Mouse (Mus musculus) subcutaneous adipose tissue, adult 2 months (tissue): ENCODE results near the gene Hnrnpr. TPM values are rescaled to one million over a fixed set of nuclear protein-coding genes. Genes with fewer than 3 reads are reported as not detected.

ENCODE experiments used
- polyA plus RNA-seq: library from polyadenylated mRNA; depleted of rRNA; stranded (reverse); fragments of >200 nt; gene quantifications from 2 replicates; pipeline ENCODE4 v1.2.3, GENCODE M21; 2012; ENCODE audit warnings: low replicate concordance; rRNA removed

Hnrnpr gene
- 9.9 and 21.0 TPM in 2 replicates for polyA plus RNA-seq

DNA sequence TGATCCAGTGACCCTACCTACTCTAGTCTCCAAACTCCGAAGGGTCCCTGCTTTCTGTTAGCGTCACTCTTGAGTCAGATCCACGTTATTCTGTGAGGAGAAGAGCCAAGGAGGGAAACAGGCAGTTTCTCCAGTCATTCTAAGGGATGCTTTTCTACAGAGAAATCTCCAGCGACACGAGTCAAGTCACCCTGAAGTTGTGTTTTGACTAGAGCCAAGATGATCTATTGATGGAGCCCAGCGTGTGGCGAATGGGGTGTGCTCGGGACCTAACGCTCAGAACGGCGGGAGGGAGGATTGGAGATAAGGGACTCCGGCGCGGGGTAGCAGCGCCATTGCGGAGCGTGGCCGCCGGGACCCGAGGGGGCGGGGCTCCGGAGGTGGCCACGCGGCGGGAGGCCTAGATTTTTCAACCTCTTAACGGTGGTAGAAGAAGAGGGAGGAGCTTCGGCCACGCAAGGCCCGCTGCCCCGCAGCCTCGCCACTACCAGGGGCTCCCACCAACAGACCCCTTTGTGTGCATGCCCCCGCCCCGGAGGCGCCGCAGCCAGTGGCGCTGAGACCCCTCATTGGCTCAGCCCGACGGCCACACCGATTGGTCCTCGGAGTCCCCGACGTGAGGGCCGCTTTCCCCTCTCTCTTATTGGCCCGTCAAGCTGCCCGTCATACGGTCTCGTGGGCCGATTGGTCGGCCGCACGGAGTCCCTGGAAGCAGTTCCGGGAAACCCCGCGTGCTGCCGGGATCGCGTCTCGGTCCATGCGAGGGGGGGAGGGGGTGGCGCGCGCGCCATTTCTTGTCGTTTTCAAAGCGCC, at the start of gene Hnrnpr:
TSS of gene Hnrnpr (plus strand) at position 714 of the 813 bp plus-strand sequence.

GRCm38 (mm10) chr4:136284455-136284854, 26.3 kb upstream of the Hnrnpr start, which contains the start of gene Zfp46:
Gene Zfp46, plus strand, starts transcription at chr4:136284683.

Other genes with a start within 250 kb of the Hnrnpr start
- 273 and 327 TPM in 2 replicates for gene Id3, start 167.4 kb upstream of the Hnrnpr start, polyA plus RNA-seq
- 3.5 and 3.9 TPM in 2 replicates for gene E2f2, start 138.5 kb upstream of the Hnrnpr start, polyA plus RNA-seq
- 8.9 and 12.2 TPM in 2 replicates for gene Asap3, start 104.6 kb upstream of the Hnrnpr start, polyA plus RNA-seq
- gene Tcea3, start 63.2 kb upstream of the Hnrnpr start, polyA plus RNA-seq = 2.8 and 2.9 TPM in 2 replicates
- gene Zfp46, start 26.3 kb upstream of the Hnrnpr start, polyA plus RNA-seq = 22.3 and 27.7 TPM in 2 replicates
- 0.46 TPM in 1 of 2 replicates, not detected in the other for gene Htr1d, start 112.6 kb downstream of the Hnrnpr start, polyA plus RNA-seq
- 0.35 and 0.52 TPM in 2 replicates for gene 6030445D17Rik, start 151.3 kb downstream of the Hnrnpr start, polyA plus RNA-seq
- gene Luzp1, start 158.8 kb downstream of the Hnrnpr start, polyA plus RNA-seq = 17.1 and 21.2 TPM in 2 replicates